Mouse (Mus musculus): ENCODE data around the gene Olfr66.
A peak's percentile ranks its signal among the peaks of the same experiment; 100 is the strongest.

Gene Olfr66

DNA sequence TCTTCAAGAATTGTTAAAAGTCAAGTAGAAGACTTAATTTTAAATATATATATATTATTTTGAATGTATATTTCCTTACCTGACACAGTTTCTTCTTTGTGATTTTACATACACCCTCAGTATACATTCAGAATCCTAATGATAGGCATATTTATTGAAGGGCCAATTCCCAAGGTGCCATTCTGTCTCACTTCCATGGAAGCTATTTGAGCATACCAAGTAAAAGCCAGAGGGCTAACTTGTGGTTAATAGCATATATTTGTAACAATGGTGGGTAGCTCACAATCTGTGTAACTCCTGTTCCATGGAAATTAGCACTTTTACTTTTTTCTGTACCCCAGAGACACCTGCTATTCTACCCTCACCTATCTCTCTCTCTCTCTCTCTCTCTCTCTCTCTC, at the start of gene Olfr66:
Olfr66 (minus strand) TSS at position 101 of the 400 bp plus-strand sequence.
- DNase-seq (ENCODE audit: low spot score in 2 of 2): no peak

DNA sequence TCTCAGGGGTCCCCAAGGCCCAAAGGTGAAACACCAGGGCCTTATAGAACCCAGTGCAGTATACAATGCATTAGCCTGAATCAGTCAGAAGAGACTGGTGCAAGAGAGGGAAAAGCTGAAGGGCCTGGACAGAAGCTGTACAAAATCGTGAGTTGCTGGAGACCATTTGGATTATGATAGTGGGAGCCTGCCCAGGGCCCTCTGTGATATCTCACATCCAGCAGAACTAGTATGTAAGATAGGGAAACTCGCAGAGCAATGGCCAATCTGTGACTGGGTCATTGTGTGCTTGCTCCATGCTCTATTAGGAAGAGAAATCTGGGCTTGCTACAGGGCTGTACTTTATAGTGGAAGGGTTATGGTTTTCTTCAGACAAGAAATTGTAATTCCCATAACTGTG, 48.2 kb upstream of the Olfr66 start, which contains the start of gene Olfr632:
Olfr632 (plus strand) TSS at position 84 of the 400 bp plus-strand sequence.
- no peak for DNase-seq (ENCODE audit: low spot score in 2 of 2)

DNA sequence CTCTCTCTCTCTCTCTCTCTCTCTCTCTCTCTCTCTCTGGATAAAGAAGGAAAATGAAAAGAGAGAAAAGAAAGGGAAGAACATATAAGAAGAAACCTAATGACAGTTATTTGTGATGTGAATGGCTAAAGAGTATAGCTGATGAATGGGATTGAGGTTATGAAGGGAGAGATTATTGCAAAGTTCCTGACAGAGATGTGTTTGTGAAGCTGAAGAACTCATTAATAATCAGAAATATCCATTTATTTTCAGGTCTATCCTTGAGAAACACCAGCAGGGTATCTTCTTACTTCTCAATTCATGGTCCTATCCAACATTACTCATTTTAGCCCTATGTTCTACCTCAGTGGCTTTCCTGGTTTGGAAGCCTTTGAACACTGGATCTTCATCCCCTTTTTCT, 42.5 kb upstream of the Olfr66 start, which contains the start of gene Olfr631:
Olfr631 (plus strand) TSS at position 301 of the 400 bp plus-strand sequence.
- DNase-seq (ENCODE audit: low spot score in 2 of 2): no peak

DNA sequence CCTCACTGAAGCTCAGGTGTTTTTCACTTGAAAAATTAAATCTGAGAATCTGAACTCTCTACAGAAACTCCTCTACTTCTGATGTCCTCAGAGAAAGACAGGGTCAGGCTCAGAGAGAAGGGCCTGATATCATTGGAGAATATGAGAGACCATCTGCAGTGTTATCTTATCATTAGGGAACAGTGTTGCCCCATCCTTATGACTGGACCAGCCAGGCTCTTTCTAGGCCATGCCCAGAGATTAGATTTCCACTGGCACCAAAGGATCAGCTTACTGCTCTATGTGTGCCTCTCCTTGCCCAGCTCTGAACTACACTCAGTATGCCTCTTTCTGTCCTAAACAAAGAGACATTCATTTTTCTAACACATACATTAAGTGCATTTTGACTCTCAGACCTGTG, 29.3 kb upstream of the Olfr66 start:
- no peak for DNase-seq (ENCODE audit: low spot score in 2 of 2)

DNA sequence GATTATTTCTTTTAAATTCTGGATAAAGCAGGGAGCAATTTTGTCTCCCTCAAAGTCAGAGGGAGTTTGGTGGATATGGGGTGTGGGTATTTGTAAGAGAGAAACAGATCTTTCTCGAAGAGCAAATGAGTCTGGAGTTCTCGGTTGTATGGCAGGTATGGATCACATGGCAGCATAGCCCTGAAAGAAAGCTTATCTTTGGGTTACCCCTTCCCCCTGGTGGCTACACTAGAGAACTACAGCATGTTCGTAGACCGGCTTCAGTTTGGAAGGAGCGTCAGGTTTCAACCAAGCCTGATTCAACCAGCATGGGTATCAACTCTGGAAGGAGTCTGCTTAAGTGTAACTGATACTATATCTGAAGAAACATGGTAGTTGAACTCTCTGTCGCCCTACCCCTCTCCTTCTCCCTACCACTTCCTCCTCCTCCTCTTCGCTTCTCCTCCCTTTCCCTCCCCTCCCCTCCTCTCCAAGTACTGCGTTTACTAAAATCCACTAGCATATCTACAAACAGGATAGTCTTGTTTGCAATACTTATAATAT, 27.0 kb upstream of the Olfr66 start:
- peak in 1 of 2 experiments; percentile 57 for DNase-seq (ENCODE audit: low spot score in 2 of 2)

DNA sequence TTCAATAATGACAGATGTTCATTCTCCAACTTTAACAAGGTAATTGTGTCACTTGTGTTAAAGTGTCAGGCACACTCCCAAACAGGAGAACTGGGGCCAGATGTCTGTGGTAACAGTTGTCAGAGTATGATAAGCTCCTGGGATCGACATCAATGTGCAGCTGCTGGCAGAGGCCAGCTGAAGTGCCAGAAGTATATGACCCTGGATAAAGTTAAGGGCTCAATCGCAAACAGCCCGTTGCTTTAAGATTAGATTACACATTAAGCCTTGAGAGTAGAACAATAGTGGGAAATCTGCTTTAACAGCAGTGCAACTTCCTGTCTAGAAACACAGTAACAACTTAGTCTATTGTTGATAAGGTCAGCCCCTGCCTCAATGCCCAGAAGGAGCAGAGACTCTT, 24.0 kb upstream of the Olfr66 start:
- peak in 1 of 2 experiments; percentile 60 for DNase-seq (ENCODE audit: low spot score in 2 of 2)

DNA sequence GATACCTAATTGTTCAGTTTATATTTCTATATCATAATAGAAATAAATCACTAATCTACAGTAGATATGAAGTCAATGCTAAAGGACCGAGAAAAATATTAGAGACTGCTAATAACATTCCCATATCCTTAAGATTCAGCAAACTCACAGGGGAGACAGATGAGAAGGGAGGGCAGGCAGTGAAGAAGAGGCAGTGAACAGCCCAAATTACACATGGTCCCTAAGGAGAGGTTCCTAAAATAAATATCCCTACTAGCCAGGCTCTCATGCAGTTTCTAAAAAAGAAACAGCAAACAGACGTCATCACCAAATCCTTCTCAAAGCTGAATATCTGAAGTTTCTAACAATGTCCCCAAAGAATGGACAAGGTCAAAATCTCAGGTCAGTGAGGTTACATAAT, 17.1 kb upstream of the Olfr66 start, which contains the start of gene Olfr65:
Olfr65 (plus strand) TSS at position 301 of the 400 bp plus-strand sequence.
- no peak for DNase-seq (ENCODE audit: low spot score in 2 of 2)

DNA sequence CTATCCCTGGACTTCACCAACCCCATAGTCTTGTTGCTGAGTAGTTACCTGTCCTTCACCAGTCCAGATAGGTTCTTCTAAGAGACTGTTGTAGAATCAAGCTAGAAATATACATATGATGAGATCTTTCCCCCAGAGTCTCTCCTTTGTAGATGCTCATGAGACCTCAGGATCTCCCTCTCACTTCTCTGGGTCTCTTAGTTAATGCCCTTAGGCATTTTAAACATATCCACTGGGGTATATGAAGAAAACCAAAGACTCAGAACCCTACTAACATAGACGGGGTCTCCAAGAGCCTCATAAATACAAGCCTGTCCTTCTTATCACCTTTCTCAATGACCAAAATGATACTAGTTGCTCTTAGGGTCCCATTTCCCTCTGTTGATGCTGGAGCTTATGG, 8.3 kb upstream of the Olfr66 start, which contains the start of gene Olfr64:
Olfr64 (minus strand) TSS at position 101 of the 400 bp plus-strand sequence.
- no peak for DNase-seq (ENCODE audit: low spot score in 2 of 2)

DNA sequence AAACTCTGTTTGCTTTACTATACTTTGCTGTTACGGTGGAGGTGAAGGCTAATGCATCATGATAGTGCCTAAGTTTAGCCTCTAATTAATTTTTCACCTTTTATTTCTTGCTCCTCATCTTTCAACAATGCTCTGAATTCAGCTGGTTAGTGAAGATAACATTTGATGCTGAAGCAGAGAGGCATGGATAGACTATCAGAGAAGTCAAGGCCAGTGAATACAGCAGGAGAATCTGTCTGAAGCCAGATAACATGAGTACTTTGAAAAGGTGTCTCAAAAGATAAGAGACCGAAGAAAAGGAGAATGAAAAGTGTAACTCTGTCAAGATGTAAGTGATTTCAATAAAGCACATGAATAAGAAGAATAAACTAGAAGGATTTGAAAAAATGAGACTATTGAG, 9.0 kb downstream of the Olfr66 start:
- DNase-seq (ENCODE audit: low spot score in 2 of 2): no peak

DNA sequence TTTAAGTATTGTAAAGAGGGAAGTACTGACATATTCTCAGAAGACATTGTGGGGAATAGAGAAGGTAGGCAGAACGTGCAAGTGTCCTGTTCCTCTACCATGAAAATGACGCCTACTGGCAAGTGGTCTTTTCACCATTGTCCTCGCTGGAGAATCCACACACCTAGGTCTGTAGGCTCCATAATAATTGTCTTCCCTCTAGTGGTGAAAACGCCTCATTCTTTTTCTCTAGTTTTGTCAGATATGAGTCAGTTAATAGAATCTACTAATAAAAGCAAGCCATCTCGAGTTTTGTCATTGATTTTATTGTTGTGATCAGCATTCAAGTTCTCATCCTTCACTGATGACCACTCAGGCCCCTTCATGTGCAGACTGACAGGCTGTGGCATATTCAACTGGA, 11.6 kb downstream of the Olfr66 start:
- no peak for DNase-seq (ENCODE audit: low spot score in 2 of 2)

DNA sequence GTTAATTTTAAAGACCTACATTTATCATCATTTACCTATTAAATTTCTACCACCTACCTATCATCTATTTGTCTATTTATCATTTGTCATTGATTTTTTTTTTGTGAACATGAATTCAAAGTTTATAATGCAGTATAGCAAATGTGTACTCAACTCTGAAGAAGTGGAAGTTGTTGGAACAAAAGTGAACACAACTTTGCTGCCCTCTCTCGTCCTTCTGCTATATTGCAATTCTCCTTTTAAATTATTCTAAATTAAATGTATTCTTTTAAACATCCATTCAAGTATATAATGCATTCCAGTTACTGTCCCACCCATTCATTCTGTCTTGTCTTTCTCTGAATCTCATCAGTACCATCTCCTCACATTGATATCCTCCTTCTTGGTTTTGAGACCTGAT, 13.0 kb downstream of the Olfr66 start:
- peak in 1 of 2 experiments; percentile 55 for DNase-seq (ENCODE audit: low spot score in 2 of 2)

DNA sequence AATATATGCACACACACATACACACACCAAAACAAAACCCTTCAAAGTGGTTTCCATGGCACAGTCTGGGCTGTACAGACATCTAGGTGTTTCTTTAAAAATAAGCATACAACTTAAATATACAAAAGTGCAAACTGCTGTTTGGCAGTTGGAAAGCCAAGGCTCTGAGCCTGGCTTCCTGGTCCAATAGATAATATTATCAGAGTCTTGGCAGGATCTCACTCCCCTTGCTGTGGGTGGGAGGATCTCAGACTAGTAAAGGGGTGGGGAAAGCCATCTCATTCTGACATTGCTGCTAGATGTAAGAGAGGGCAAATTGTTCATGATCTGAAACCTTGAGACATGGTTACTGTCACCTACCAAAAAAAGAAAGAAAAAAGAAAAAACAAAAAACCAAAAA, 15.4 kb downstream of the Olfr66 start:
- peak in 1 of 2 experiments; percentile 62 for DNase-seq (ENCODE audit: low spot score in 2 of 2)

DNA sequence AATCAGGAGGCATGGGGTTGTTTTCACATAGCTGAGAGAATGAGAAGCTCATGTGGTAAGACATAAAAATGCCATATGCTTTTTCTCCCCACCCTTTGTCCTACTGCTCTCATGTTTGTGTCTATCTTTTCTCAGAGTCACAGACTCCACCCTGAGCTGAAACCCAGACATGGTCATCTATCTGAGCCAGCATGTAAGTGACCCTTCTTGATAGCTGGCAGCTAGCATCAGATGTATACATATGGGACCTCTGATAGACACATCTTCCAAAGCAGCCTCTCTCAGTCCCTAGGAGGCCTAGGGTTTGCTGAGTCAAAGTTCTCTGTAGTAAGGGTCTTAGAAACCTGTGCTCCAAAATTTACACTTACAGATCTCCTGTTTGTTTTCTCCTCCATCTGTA, 20.3 kb downstream of the Olfr66 start:
- peak in 1 of 2 experiments; percentile 49 for DNase-seq (ENCODE audit: low spot score in 2 of 2)

DNA sequence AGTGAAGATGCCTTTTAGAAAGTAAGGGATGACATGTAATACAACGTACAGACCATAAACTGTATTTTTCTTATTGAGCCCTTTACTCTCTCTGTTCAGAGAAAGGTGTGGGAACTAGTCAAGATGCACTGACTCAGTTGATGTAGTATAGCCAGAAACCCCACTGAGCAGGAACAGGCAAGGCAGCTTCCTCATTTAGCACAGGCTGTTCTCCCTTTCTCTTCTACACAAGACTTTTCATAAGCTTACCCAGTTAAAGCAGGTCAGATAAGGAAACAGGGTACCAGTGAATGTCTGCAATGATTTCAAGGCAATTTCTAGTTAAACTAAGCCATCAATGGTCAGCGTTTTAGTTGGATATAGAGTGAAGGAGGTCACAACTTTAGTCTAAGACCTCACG, 24.5 kb downstream of the Olfr66 start:
- DNase-seq (ENCODE audit: low spot score in 2 of 2): no peak

DNA sequence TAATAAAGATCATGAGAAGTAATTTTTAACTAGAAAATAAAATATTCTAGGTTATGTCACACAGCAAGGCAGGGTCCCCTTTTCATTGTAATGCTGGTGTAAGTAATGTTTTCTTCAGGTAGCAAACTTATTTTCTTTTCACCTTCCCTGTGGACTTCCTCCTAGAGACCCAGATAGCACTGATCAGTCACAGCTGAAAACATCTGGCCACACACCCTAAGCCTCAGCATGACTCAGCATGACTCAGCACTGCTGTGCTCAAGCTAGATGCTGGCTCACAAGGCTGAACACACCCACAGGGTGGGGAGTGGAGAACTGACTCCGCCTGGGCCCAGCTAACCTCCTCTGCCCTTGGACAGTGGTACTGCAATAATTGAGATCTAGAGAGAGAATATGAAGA, 25.2 kb downstream of the Olfr66 start:
- peak; percentile 77 to 91 for DNase-seq (ENCODE audit: low spot score in 2 of 2)

DNA sequence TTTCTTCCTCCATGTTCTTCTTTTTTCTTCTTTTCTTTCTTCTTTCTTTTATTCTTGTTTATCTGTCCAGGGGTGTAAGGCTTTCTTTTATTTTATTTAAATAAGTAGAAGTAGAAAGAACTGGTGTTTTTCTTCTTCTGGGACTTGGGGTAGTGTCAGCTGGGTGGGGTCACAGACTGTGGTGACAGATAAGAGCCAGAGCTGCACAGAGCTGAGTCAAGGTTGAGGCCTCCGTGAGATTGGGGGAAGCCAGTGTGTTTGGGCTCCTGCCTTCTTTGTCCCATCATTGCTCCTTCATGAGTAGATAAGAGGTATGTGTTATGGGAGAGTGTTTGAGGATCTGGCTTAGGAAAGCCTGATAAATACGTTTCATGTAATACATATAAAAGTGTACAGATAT, 27.0 kb downstream of the Olfr66 start:
- DNase-seq (ENCODE audit: low spot score in 2 of 2): peak in 1 of 2 experiments; percentile 81

DNA sequence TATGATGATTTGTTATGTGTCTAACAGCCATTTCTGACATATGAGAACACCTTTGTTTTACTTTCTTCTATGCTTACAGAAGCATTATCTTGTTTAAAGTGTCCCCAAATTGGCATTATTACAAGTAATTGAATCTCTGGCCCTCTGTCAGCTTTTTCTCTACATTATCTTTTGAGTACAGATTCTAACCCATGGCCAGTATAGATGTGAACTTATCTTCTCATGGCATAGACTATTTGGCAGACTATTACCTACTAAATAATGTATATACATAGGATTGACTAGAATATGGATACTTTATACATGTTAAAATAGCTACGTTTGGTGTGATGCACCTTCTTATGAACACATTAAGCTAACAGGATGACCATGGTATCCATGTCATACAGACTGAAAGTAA, 31.4 kb downstream of the Olfr66 start:
- no peak for DNase-seq (ENCODE audit: low spot score in 2 of 2)

DNA sequence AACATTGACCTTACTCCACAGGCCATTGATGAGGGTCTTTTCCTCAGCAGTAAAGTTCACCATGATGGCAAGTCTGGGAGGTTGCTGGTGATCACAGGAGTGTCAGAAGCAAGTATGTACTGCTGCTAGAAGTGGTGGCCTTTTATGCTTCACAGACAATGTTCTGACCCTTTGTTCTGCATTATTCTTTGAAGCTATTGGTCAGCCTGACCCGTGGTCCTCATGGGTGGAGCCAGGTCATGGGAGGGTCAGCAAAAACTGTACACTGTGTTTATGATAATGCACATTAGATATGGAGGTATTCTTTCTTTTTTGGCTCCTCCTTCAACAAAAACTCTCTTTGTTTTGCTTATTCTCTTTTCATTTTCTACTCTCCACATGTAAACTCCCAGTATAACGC, 33.0 kb downstream of the Olfr66 start, which contains the start of gene Hbb-y:
Hbb-y (minus strand) TSS at position 127 of the 400 bp plus-strand sequence.
- DNase-seq (ENCODE audit: low spot score in 2 of 2): no peak

DNA sequence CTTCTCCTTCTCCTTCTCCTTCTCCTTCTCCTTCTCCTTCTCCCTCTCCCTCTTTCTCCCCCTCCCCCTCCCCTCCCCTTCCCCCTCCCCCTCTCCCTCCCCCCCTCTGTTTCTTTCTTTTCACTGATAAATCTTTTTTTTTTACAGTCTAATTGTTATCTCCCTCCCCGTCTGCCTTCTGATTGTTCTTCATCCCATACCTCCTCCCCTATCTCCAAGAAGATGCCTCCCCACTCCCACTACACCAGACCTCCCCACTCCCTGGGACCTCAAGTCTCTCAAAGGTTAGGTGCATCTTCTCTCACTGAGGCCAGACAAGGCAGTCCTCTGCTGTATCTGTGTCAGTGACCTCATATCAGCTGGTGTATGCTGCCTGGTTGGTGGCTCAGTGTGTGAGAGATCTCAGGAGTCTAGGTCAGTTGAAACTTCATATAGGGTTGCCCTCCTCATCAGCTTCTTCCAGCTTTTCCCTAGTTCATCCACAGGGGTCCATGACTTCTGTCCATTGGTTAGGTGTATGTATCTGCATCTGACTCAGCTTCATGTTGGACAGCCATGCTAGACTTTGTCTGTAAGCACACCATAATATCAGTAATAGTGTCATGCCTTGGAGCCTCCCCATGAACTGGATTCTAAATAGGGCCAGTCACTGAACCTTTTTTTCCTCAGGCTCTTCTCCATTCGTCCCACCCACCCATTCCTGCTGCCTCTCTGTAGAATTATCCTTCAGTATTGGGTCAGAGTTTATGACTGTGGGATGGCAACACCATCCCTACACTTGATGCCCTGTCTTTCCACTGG, 41.3 kb downstream of the Olfr66 start:
- DNase-seq (ENCODE audit: low spot score in 2 of 2): no peak

DNA sequence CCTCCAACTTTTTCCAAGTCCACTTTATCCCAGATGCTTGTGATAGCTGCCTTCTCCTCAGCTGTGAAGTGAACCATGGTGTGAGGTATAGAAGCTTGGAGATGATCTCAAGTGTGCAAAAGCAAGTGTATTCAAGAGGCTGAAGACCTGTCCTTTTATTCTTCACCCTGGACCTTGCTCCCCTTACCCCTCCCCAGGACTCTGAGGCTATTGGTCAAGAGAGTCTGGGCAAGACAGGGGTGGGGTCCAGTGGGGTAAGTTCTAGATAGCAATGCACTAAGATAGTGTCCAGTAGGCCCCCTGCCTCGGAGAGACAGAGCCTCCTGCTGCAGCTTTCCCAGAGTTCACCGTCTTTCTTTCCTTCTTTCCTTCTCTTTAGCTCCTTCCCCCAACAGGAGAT, 43.0 kb downstream of the Olfr66 start, which contains the start of gene Hbb-bh1:
Hbb-bh1 (minus strand) TSS at position 131 of the 400 bp plus-strand sequence.
- DNase-seq (ENCODE audit: low spot score in 2 of 2): no peak

DNA sequence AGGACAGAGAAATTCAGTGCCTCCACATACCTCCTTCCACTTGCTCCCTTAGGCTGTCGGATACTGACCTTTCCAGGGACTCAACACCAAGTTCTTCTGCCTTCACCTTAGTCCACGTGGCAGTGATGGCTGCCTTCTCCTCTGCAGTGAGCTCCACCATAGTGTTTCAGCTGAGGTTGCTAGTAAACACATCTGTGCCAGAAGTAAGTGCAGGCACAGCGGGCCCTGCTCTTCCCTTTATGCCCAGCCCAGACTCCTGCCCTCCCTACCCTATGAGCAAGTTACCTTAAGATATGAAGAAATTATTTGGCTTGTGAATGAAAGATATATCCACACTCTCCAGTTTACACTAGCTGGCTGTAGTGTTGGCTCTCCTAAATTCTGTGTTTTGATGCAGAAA, 45.8 kb downstream of the Olfr66 start, which contains the start of gene Hbb-bh2:
Hbb-bh2 (minus strand) TSS at position 253 of the 400 bp plus-strand sequence.
- no peak for DNase-seq (ENCODE audit: low spot score in 2 of 2)

All from spleen, postnatal 10 days (tissue).